Mouse (Mus musculus) G1E (cell line): ENCODE measurements around the gene Spag7.

Experiments used
- CTCF ChIP-seq: IDR thresholded peaks from 2 replicates; pipeline ENCODE4 v1.5.1; 2012; ENCODE audit warnings: low read depth, low read length, inconsistent platforms, mixed read lengths
- GATA1 ChIP-seq: IDR thresholded peaks from 2 replicates; pipeline ENCODE4 v1.6.1; 2012; ENCODE audit warnings: borderline replicate concordance, low read length, inconsistent platforms, mixed read lengths
- GATA2 ChIP-seq: IDR thresholded peaks from 2 replicates; pipeline ENCODE4 v1.6.1; 2012; ENCODE audit warnings: low read depth, low read length, inconsistent platforms, borderline replicate concordance

- TF ChIP-seq CTCF (no peak), GATA2 (no peak), GATA1 (no peak)
These were observed 24.3 kb upstream of the Spag7 start for GRCm38 (mm10) chr11:70693504-70693903.
